Mouse (Mus musculus): ENCODE data around the gene Spns3.

The Spns3 gene

GRCm38 (mm10) chr11:72453105-72453953 is 97.0 kb downstream of the Spns3 start:
- no peak for DNase-seq (ENCODE audit: low spot score in 2 of 2)

DNA sequence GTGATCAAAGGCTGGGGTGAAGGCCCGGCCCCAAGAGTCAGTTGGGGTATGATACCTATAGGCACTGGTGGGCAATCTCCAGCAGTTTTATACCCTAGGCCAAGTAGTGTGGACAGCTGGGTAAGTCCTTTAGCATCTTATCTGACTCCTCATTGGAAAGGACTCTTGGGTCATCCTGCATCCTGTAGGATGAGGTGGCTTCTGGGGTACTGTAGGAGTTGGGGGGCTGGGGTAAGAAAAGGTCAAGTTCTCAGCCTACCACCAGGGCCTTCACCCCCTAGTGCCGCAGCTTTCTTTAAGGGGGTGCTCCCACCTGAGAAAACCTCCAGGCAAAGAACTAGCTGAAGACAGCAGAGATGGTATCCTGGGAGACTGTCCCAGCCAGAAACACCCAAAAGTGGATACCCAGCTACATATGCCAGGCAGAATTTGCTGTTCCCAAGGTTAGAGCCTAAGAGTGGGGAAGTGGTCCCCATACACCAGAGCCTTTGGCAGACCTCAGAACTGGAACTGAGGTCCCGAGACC is 98.1 kb downstream of the Spns3 start:
- no peak for DNase-seq (ENCODE audit: low spot score in 2 of 2)

DNA sequence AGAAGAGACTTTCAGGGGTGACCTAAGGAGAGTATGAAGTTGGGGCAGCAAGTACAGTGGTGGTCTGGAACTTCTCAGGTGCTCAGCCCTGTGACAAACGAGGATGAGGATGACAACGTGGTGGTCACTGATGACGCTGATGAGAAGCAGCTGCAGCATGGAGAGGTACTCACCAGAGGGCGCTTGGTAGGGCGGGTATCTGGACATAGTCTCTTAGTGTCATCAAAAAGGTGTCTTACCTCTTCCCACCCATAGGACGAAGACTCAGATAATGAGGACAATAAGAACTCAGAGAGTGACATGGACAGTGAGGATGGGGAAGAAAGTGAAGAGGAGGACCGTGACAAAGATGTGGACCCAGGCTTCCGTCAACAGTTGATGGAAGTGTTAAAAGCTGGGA is 102.8 kb downstream of the Spns3 start:
- no peak for DNase-seq (ENCODE audit: low spot score in 2 of 2)

GRCm38 (mm10) chr11:72446311-72447105 is 103.8 kb downstream of the Spns3 start:
- no peak for DNase-seq (ENCODE audit: low spot score in 2 of 2)
